Mouse (Mus musculus) heart, postnatal 0 days (tissue): ENCODE measurements around the gene Foxp1. TPM values are rescaled to one million over a fixed set of nuclear protein-coding genes. Genes with fewer than 3 reads are reported as not detected.
A peak's percentile ranks its signal among the peaks of the same experiment; 100 is the strongest.

Experiments
- ATAC-seq: fragments of 200-750 bp; cut with Nextera tagmentation; 2 replicates; pipeline ENCODE4 v1.8.0; 2017; ENCODE audit warnings: low read depth, moderate number of reproducible peaks, moderate library complexity; ENCODE audit not compliant: insufficient read depth
- DNase-seq: peaks from one replicate; pipeline ENCODE4 v3.0.0-alpha.2; 2016; ENCODE audit warnings: low spot score
- H3K27ac ChIP-seq: fragments of 300-500 bp; sonication (generic); 2 replicates; pipeline ENCODE4 v1.5.1; 2014; ENCODE audit warnings: low read depth, mild to moderate bottlenecking
- H3K27me3 ChIP-seq: fragments of 300-500 bp; sonication (generic); 2 replicates; pipeline ENCODE4 v1.6.1; 2014; ENCODE audit warnings: low read length, mixed read lengths; ENCODE audit not compliant: control insufficient read depth, insufficient read depth
- H3K36me3 ChIP-seq: fragments of 300-500 bp; sonication (generic); replicated peaks from 2 replicates; pipeline ENCODE4 v1.6.1; 2014; ENCODE audit warnings: low read length, mixed read lengths; ENCODE audit not compliant: control insufficient read depth, insufficient read depth
- H3K4me1 ChIP-seq: fragments of 300-500 bp; sonication (generic); 2 replicates; pipeline ENCODE4 v1.6.1; 2014; ENCODE audit warnings: antibody characterized with exemption; ENCODE audit not compliant: control insufficient read depth, insufficient read depth
- H3K4me2 ChIP-seq: fragments of 300-500 bp; sonication (generic); 2 replicates; pipeline ENCODE4 v1.6.1; 2014; ENCODE audit warnings: low read depth, mild to moderate bottlenecking, low read length, moderate library complexity
- H3K4me3 ChIP-seq: fragments of 300-500 bp; sonication (generic); 2 replicates; pipeline ENCODE4 v1.5.1; 2014; ENCODE audit warnings: low read depth, low read length
- H3K9ac ChIP-seq: fragments of 300-500 bp; sonication (generic); replicated peaks from 2 replicates; pipeline ENCODE4 v1.6.1; 2014; ENCODE audit warnings: low read depth, low read length, mixed read lengths
- H3K9me3 ChIP-seq: fragments of 300-500 bp; sonication (generic); replicated peaks from 2 replicates; pipeline ENCODE4 v1.6.1; 2016; ENCODE audit warnings: low read length; ENCODE audit not compliant: control insufficient read depth
- CTCF ChIP-seq: IDR thresholded peaks from 2 replicates; pipeline ENCODE4 v1.5.1; 2016; ENCODE audit warnings: antibody characterized with exemption, control low read depth, low read depth
- EP300 ChIP-seq: IDR thresholded peaks from 2 replicates; pipeline ENCODE4 v1.6.1; 2016; ENCODE audit warnings: antibody characterized with exemption, low read depth
- WGBS: fragments of 180-500 bp; shearing (Covaris S2); extraction: QIAGEN DNeasy Blood & Tissue Kit; methylation state at CpG from one replicate; pipeline ENCODE4 v1.1.7; 2014; 5-methylcytosine and 5-hydroxymethylcytosine counted together
- polyA plus RNA-seq: library from polyadenylated mRNA; unstranded; fragments of >200 nt; fragmentation: Nextera tagmentation; extraction: Ambion mirVana; gene quantifications from 2 replicates; pipeline ENCODE4 v1.2.1, GENCODE M21; 2015
- total RNA-seq: library from RNA; depleted of rRNA; stranded (reverse); fragments of >200 nt; gene quantifications from 2 replicates; pipeline ENCODE4 v1.2.3, GENCODE M21; 2014; ENCODE audit warnings: low replicate concordance

Gene Foxp1
- total and polyA plus RNA-seq, 2 experiments from 2014 or later, result 40.7 to 88.1 TPM

GRCm38 (mm10) chr6:99336191-99336590 lies 186.3 kb downstream of the Foxp1 start:
- no peak for TF ChIP-seq CTCF
- no peak for TF ChIP-seq EP300
- Histone ChIP-seq H3K27ac (no peak overlapping the region), H3K4me1 (peaks cover 13% of the 10 kb centered on the region; the same call in 1 of the 2 replicates), H3K4me2 (no peak overlapping the region), H3K9ac (no peak overlapping the region), H3K4me3 (no peak overlapping the region), H3K27me3 (no peaks in the 10 kb centered on the region), H3K9me3 (no peaks in the 10 kb centered on the region), H3K36me3 (no peaks in the 10 kb centered on the region)
- DNase-seq (no peak), ATAC-seq (no peak)
- 76% methylated on average over 5 of the region's 5 CpGs for WGBS

- Histone ChIP-seq H3K4me3 (no peak overlapping the region), H3K4me1 (peaks cover 13% of the 10 kb centered on the region; the same call in 1 of the 2 replicates), H3K27me3 (no peaks in the 10 kb centered on the region), H3K4me2 (no peak overlapping the region), H3K9ac (no peak overlapping the region), H3K9me3 (no peaks in the 10 kb centered on the region), H3K27ac (no peak overlapping the region), H3K36me3 (no peaks in the 10 kb centered on the region)
- no peak for ATAC-seq
- WGBS, result 76% methylated on average over 13 of the region's 13 CpGs
- DNase-seq, result no peak
- TF ChIP-seq EP300, result 0 out of 2 replicates have a peak, but pooled peaks have one; percentile 23
- no peak for TF ChIP-seq CTCF
These were observed 187.2 kb downstream of the Foxp1 start for GRCm38 (mm10) chr6:99335174-99335830.

GRCm38 (mm10) chr6:99334255-99334654 lies 188.3 kb downstream of the Foxp1 start:
- ATAC-seq (no peak), DNase-seq (no peak)
- Histone ChIP-seq H3K4me1 (peaks cover 10% of the 10 kb centered on the region; the same call in 1 of the 2 replicates), H3K36me3 (no peaks in the 10 kb centered on the region), H3K27ac (no peak overlapping the region), H3K27me3 (no peaks in the 10 kb centered on the region), H3K4me3 (no peak overlapping the region), H3K9me3 (no peaks in the 10 kb centered on the region), H3K4me2 (no peak overlapping the region), H3K9ac (no peak overlapping the region)
- TF ChIP-seq EP300 (no peak), CTCF (no peak)
- WGBS, result 91% methylated on average over 3 of the region's 3 CpGs

- H3K27me3 ChIP-seq, result no peaks in the 10 kb centered on the region
- no peak overlapping the region for H3K27ac ChIP-seq
- ATAC-seq (no peak), DNase-seq (no peak)
- TF ChIP-seq CTCF, result no peak
- TF ChIP-seq EP300, result no peak
- H3K4me3 ChIP-seq, result no peak overlapping the region
- H3K9me3 ChIP-seq, result no peaks in the 10 kb centered on the region
- 86% methylated on average over 5 of the region's 5 CpGs for WGBS
- H3K4me1 ChIP-seq, result 0 out of 2 replicates have a peak, but pooled peaks cover 5% of the 10 kb centered on the region
- H3K4me2 ChIP-seq, result no peak overlapping the region
- H3K9ac ChIP-seq, result no peak overlapping the region
- H3K36me3 ChIP-seq, result no peaks in the 10 kb centered on the region
These were observed 189.4 kb downstream of the Foxp1 start for GRCm38 (mm10) chr6:99333127-99333526.

GRCm38 (mm10) chr6:99330169-99330568 lies 192.4 kb downstream of the Foxp1 start:
- WGBS, result 87% methylated on average over 4 of the region's 4 CpGs
- H3K9me3 ChIP-seq, result no peaks in the 10 kb centered on the region
- TF ChIP-seq EP300 (no peak), CTCF (no peak)
- H3K4me2 ChIP-seq, result no peak overlapping the region
- H3K4me1 ChIP-seq, result no peaks in the 10 kb centered on the region
- no peaks in the 10 kb centered on the region for H3K27me3 ChIP-seq
- no peak for ATAC-seq
- H3K27ac ChIP-seq, result no peak overlapping the region
- no peaks in the 10 kb centered on the region for H3K36me3 ChIP-seq
- H3K4me3 ChIP-seq, result no peak overlapping the region
- no peak for DNase-seq
- no peak overlapping the region for H3K9ac ChIP-seq

GRCm38 (mm10) chr6:99328634-99329033 lies 193.9 kb downstream of the Foxp1 start:
- no peak overlapping the region for H3K9ac ChIP-seq
- no peaks in the 10 kb centered on the region for H3K27me3 ChIP-seq
- 71% methylated on average over 2 of the region's 2 CpGs for WGBS
- ATAC-seq (no peak), DNase-seq (no peak)
- no peaks in the 10 kb centered on the region for H3K36me3 ChIP-seq
- no peak overlapping the region for H3K4me2 ChIP-seq
- no peaks in the 10 kb centered on the region for H3K4me1 ChIP-seq
- no peaks in the 10 kb centered on the region for H3K9me3 ChIP-seq
- no peak overlapping the region for H3K4me3 ChIP-seq
- no peak overlapping the region for H3K27ac ChIP-seq
- no peak for TF ChIP-seq EP300
- no peak for TF ChIP-seq CTCF
